Comparison of ENCODE assay signal across 25 mouse cellular contexts in genomic region chr3:55438824-55439446, GRCm38 (mm10). TPM values are rescaled to one million over a fixed set of nuclear protein-coding genes. Genes with fewer than 3 reads are reported as not detected.
A peak's percentile ranks its signal among the peaks of the same experiment; 100 is the strongest.
DNase-seq lines count a peak whose midpoint lies in the region; ATAC-seq and TF ChIP-seq lines count a peak whose summit lies in the region.
"Had no signal": no experiment of that assay in that cellular context is flagged by ENCODE, and none has a peak within 500 bp of the region (broad histone marks: within the 10 kb centered on the region; RNA-seq: fewer than 3 reads in every experiment).

No protein-coding gene starts in this region.

- TF ChIP-seq CTCF in forebrain, postnatal 0 days (IDR thresholded peaks at IDR 0.05; ENCODE audit: low read depth) = no peak

- H3K4me2 ChIP-seq in forebrain, embryonic 14.5 days (ENCODE audit: low read length) = no peak overlapping the region
- H3K4me2 ChIP-seq in forebrain, postnatal 0 days (ENCODE audit: low read depth) = no peak overlapping the region
- no peak overlapping the region for H3K4me2 ChIP-seq in midbrain, embryonic 13.5 days (replicated peaks)
- H3K4me2 ChIP-seq in midbrain, embryonic 14.5 days (ENCODE audit: low read length) = no peak overlapping the region
- H3K4me2 ChIP-seq in myocyte (ENCODE audit: low read depth) = no peak overlapping the region
- H3K4me2 ChIP-seq: heart, embryonic 13.5 days had no signal

- TF ChIP-seq POLR2A in myocyte (IDR thresholded peaks at IDR 0.05; ENCODE audit: insufficient read length, low read depth) = peak; percentile 19

- H3K4me3 ChIP-seq in forebrain, embryonic 14.5 days (ENCODE audit: low read depth, low read length) = no peak overlapping the region
- H3K4me3 ChIP-seq in forebrain, postnatal 0 days (ENCODE audit: low read depth, low read length) = no peak overlapping the region
- no peak overlapping the region for H3K4me3 ChIP-seq in midbrain, embryonic 13.5 days (replicated peaks)
- no peak overlapping the region for H3K4me3 ChIP-seq in midbrain, embryonic 14.5 days (replicated peaks; ENCODE audit: low read depth, low read length)
- no peak overlapping the region for H3K4me3 ChIP-seq in myocyte
- H3K4me3 ChIP-seq: forebrain, embryonic 10.5 days; heart, embryonic 13.5 days had no signal

- H3K27ac ChIP-seq in forebrain, embryonic 14.5 days (ENCODE audit: low read depth, low read length) = 0 out of 2 replicates have a peak overlapping the region, but pooled peaks have one; percentile 11
- H3K27ac ChIP-seq in forebrain, postnatal 0 days (ENCODE audit: low read depth, low read length) = no peak overlapping the region
- H3K27ac ChIP-seq in midbrain, embryonic 13.5 days = no peak overlapping the region
- no peak overlapping the region for H3K27ac ChIP-seq in midbrain, embryonic 14.5 days (replicated peaks; ENCODE audit: low read depth, low read length)
- H3K27ac ChIP-seq: forebrain, embryonic 10.5 days; heart, embryonic 13.5 days; stomach, postnatal 0 days had no signal

- no peaks in the 10 kb centered on the region for H3K27me3 ChIP-seq in forebrain, embryonic 14.5 days (replicated peaks; ENCODE audit: control insufficient read depth, insufficient read depth, low read length)
- no peaks in the 10 kb centered on the region for H3K27me3 ChIP-seq in forebrain, postnatal 0 days (ENCODE audit: insufficient read depth, low read length)
- H3K27me3 ChIP-seq in midbrain, embryonic 13.5 days = no peaks in the 10 kb centered on the region
- no peaks in the 10 kb centered on the region for H3K27me3 ChIP-seq in midbrain, embryonic 14.5 days (ENCODE audit: control insufficient read depth, insufficient read depth, low read length)
- no peaks in the 10 kb centered on the region for H3K27me3 ChIP-seq in myocyte (ENCODE audit: control insufficient read depth, insufficient read depth, insufficient read length)
- H3K27me3 ChIP-seq: heart, embryonic 13.5 days had no signal

- no peak overlapping the region for H3K9ac ChIP-seq in forebrain, embryonic 14.5 days (ENCODE audit: low read length)
- no peak overlapping the region for H3K9ac ChIP-seq in forebrain, postnatal 0 days
- no peak overlapping the region for H3K9ac ChIP-seq in midbrain, embryonic 13.5 days (replicated peaks)
- no peak overlapping the region for H3K9ac ChIP-seq in midbrain, embryonic 14.5 days (replicated peaks; ENCODE audit: low read length)
- H3K9ac ChIP-seq: heart, embryonic 13.5 days; liver, postnatal 0 days had no signal

- DNase-seq in forebrain, embryonic 14.5 days (ENCODE audit: low spot score) = no peak
- DNase-seq in forebrain, postnatal 0 days = no peak
- DNase-seq in midbrain, embryonic 14.5 days = no peak
- no peak for DNase-seq in right cerebral cortex, postnatal 14 days
- no peak for DNase-seq in urinary bladder, postnatal 25 days (ENCODE audit: low spot score)
- DNase-seq: cerebellum, postnatal 25 days; gastrocnemius, postnatal 10 days; heart, adult 18-20 months; layer of hippocampus, postnatal 36 days; liver; liver, postnatal 0 days; lung, postnatal 14 days had no signal

- ATAC-seq in forebrain, embryonic 14.5 days = no peak
- no peak for ATAC-seq in forebrain, postnatal 0 days
- peak; percentile 40; the same call in 1 of the 2 replicates for ATAC-seq in midbrain, embryonic 13.5 days
- no peak for ATAC-seq in midbrain, embryonic 14.5 days (ENCODE audit: low FRiP score, low TSS enrichment)
- ATAC-seq in granulocyte monocyte progenitor cell, adult 5-6 weeks (replicated peaks; ENCODE audit: poor library complexity, severe bottlenecking) = peak; percentile 52
- ATAC-seq: intestine, postnatal 0 days; liver, postnatal 0 days had no signal

- peaks cover 6% of the 10 kb centered on the region; the same call in 1 of the 2 replicates for H3K4me1 ChIP-seq in forebrain, embryonic 14.5 days (ENCODE audit: control insufficient read depth, insufficient read depth, low read length)
- peaks cover 14% of the 10 kb centered on the region for H3K4me1 ChIP-seq in forebrain, postnatal 0 days (ENCODE audit: insufficient read depth)
- H3K4me1 ChIP-seq in midbrain, embryonic 13.5 days (replicated peaks) = peaks cover 16% of the 10 kb centered on the region; the same call in 1 of the 2 replicates
- peaks cover 4% of the 10 kb centered on the region; the same call in 1 of the 2 replicates for H3K4me1 ChIP-seq in midbrain, embryonic 14.5 days (ENCODE audit: control insufficient read depth, insufficient read depth, low read length)
- H3K4me1 ChIP-seq: forebrain, embryonic 10.5 days had no signal

- no peak overlapping the region for H3ac ChIP-seq in myocyte (ENCODE audit: control insufficient read depth, insufficient read length)

- H3K9me3 ChIP-seq in forebrain, embryonic 14.5 days (replicated peaks; ENCODE audit: control insufficient read depth, low read length) = no peaks in the 10 kb centered on the region
- no peaks in the 10 kb centered on the region for H3K9me3 ChIP-seq in forebrain, postnatal 0 days (ENCODE audit: low read length)
- H3K9me3 ChIP-seq in midbrain, embryonic 13.5 days = no peaks in the 10 kb centered on the region
- H3K9me3 ChIP-seq in midbrain, embryonic 14.5 days (ENCODE audit: control insufficient read depth, low read length) = no peaks in the 10 kb centered on the region
- H3K9me3 ChIP-seq: forebrain, embryonic 10.5 days; heart, embryonic 13.5 days had no signal

- no peaks in the 10 kb centered on the region for H3K79me2 ChIP-seq in myocyte (ENCODE audit: control insufficient read depth, insufficient read depth)

- 83% methylated on average over 7 of the region's 7 CpGs for WGBS in forebrain, embryonic 14.5 days
- WGBS in forebrain, postnatal 0 days = 78% methylated on average over 7 of the region's 7 CpGs
- 87% methylated on average over 7 of the region's 7 CpGs for WGBS in midbrain, embryonic 13.5 days
- WGBS in midbrain, embryonic 14.5 days = 85% methylated on average over 7 of the region's 7 CpGs

- H3K36me3 ChIP-seq in forebrain, embryonic 14.5 days (ENCODE audit: control insufficient read depth, insufficient read depth, low read length) = no peaks in the 10 kb centered on the region
- H3K36me3 ChIP-seq in forebrain, postnatal 0 days (ENCODE audit: insufficient read depth) = no peaks in the 10 kb centered on the region
- H3K36me3 ChIP-seq in midbrain, embryonic 13.5 days = peaks cover 4% of the 10 kb centered on the region; the same call in 1 of the 2 replicates
- H3K36me3 ChIP-seq in midbrain, embryonic 14.5 days (ENCODE audit: control insufficient read depth, insufficient read depth, low read length) = peaks cover 4% of the 10 kb centered on the region; the same call in 1 of the 2 replicates
- H3K36me3 ChIP-seq in myocyte (ENCODE audit: control insufficient read depth, insufficient read depth) = peaks cover 3% of the 10 kb centered on the region
- H3K36me3 ChIP-seq: forebrain, embryonic 10.5 days; heart, embryonic 13.5 days had no signal

TF ChIP-seq in myocyte, 11 proteins besides CTCF, POLR2A, EP300 and RAD21:
- TF ChIP-seq TCF12 (IDR thresholded peaks at IDR 0.05; ENCODE audit: insufficient read depth, poor library complexity, severe bottlenecking) (no peak), MAX (IDR thresholded peaks at IDR 0.05; ENCODE audit: low read depth) (no peak), REST (IDR thresholded peaks at IDR 0.05; ENCODE audit: insufficient read depth, insufficient read length) (no peak)

RNA-seq across cellular contexts. Expression of gene Gm21954, which starts 33.1 kb away (rescaled TPM):
- polyA plus RNA-seq in forebrain, embryonic 14.5 days (2014; fragmentation: Nextera tagmentation; extraction: Ambion mirVana) = not detected in 2 replicates
- not detected in 2 replicates for total RNA-seq in forebrain, postnatal 0 days (2014; rRNA removed)
- not detected in 2 replicates for polyA plus RNA-seq in forebrain, postnatal 0 days (2015; fragmentation: Nextera tagmentation; extraction: Ambion mirVana)
- polyA plus RNA-seq in midbrain, embryonic 13.5 days (2015; fragmentation: Nextera tagmentation; extraction: Ambion mirVana) = not detected in 2 replicates
- not detected in 2 replicates for polyA plus RNA-seq in midbrain, embryonic 14.5 days (2014; fragmentation: Nextera tagmentation; extraction: Ambion mirVana)
- not detected in 2 replicates for total RNA-seq in granulocyte monocyte progenitor cell, adult 5-6 weeks (2014; fragmentation: Nextera tagmentation)
- not detected in 2 replicates for total RNA-seq in granulocyte monocyte progenitor cell, adult 5-6 weeks (2017)
- not detected for polyA plus RNA-seq in myocyte (2012; fragmentation: generic; extraction: Trizol)
- total RNA-seq: adrenal gland, adult 18-20 months; gastrocnemius, postnatal 10 days; heart, adult 18-20 months; heart, postnatal 25 days; layer of hippocampus, postnatal 36 days; left cerebral cortex, postnatal 25 days; megakaryocyte-erythroid progenitor cell, adult 5-6 weeks; neutrophil, adult 5-6 weeks had no signal
- polyA plus RNA-seq: forebrain, embryonic 10.5 days; heart, embryonic 13.5 days; intestine, postnatal 0 days; kidney, embryonic 16.5 days; liver, postnatal 0 days; stomach, postnatal 0 days had no signal

Comparison
In these comparisons a context has a peak if more than half of its experiments do, and no peak if none do; other contexts are left out.
1. ATAC-seq: peak in midbrain, embryonic 13.5 days (single experiment) and granulocyte monocyte progenitor cell, adult 5-6 weeks (single experiment); none in forebrain, embryonic 14.5 days (single experiment), forebrain, postnatal 0 days (single experiment) and midbrain, embryonic 14.5 days (single experiment).